Mouse (Mus musculus) liver, postnatal 0 days (tissue): ENCODE results near the gene Pdlim7. TPM values are rescaled to one million over a fixed set of nuclear protein-coding genes. Genes with fewer than 3 reads are reported as not detected.

ENCODE experiments used
- ATAC-seq: fragments of 200-750 bp; cut with Nextera tagmentation; 2 replicates; pipeline ENCODE4 v1.8.0; 2017; ENCODE audit warnings: mild to moderate bottlenecking, moderate library complexity
- DNase-seq: peaks from one replicate; pipeline ENCODE4 v3.0.0-alpha.2; 2016
- H3K27ac ChIP-seq: fragments of 300-500 bp; sonication (generic); 2 replicates; pipeline ENCODE4 v1.5.1; 2014; ENCODE audit warnings: antibody characterized with exemption, moderate library complexity, mild to moderate bottlenecking, low read depth
- H3K27me3 ChIP-seq: fragments of 300-500 bp; sonication (generic); 2 replicates; pipeline ENCODE4 v1.6.1; 2014; ENCODE audit warnings: low read length, control low read depth, mixed read lengths; ENCODE audit not compliant: insufficient read depth
- H3K36me3 ChIP-seq: fragments of 300-500 bp; sonication (generic); replicated peaks from 2 replicates; pipeline ENCODE4 v1.6.1; 2014; ENCODE audit warnings: mild to moderate bottlenecking, control low read depth, low read length, moderate library complexity, mixed read lengths; ENCODE audit not compliant: insufficient read depth
- H3K4me1 ChIP-seq: fragments of 300-500 bp; sonication (generic); 2 replicates; pipeline ENCODE4 v1.6.1; 2014; ENCODE audit warnings: antibody characterized with exemption, mild to moderate bottlenecking, control low read depth; ENCODE audit not compliant: insufficient read depth
- H3K4me2 ChIP-seq: fragments of 300-500 bp; sonication (generic); 2 replicates; pipeline ENCODE4 v1.6.1; 2014; ENCODE audit warnings: low read depth, mild to moderate bottlenecking, low read length, moderate library complexity, mixed read lengths
- H3K4me3 ChIP-seq: fragments of 300-500 bp; sonication (generic); 2 replicates; pipeline ENCODE4 v1.5.1; 2014; ENCODE audit warnings: low read depth, low read length
- H3K9ac ChIP-seq: fragments of 300-500 bp; sonication (generic); replicated peaks from 2 replicates; pipeline ENCODE4 v1.6.1; 2014; ENCODE audit warnings: mild to moderate bottlenecking, moderate library complexity
- H3K9me3 ChIP-seq: fragments of 300-500 bp; sonication (generic); 2 replicates; pipeline ENCODE4 v1.6.1; 2016; ENCODE audit warnings: mild to moderate bottlenecking, control low read depth, low read length, mixed read lengths
- CTCF ChIP-seq: sonication (generic); IDR thresholded peaks from 2 replicates; pipeline ENCODE4 v1.5.1; 2016; ENCODE audit warnings: antibody characterized with exemption, low read depth
- EP300 ChIP-seq: IDR thresholded peaks from 2 replicates; pipeline ENCODE4 v1.6.1; 2016; ENCODE audit warnings: antibody characterized with exemption, low read depth, mild to moderate bottlenecking
- WGBS: fragments of 180-500 bp; shearing (Covaris S2); extraction: QIAGEN DNeasy Blood & Tissue Kit; methylation state at CpG from one replicate; pipeline ENCODE4 v1.1.7; 2014; ENCODE audit not compliant: insufficient replicate concordance; 5-methylcytosine and 5-hydroxymethylcytosine counted together
- polyA plus RNA-seq: library from polyadenylated mRNA; unstranded; fragments of >200 nt; fragmentation: Nextera tagmentation; extraction: Ambion mirVana; gene quantifications from 2 replicates; pipeline ENCODE4 v1.2.1, GENCODE M21; 2015

Pdlim7 gene
- polyA plus RNA-seq, 1 experiment from 2014 or later, result 17.0 TPM

DNA sequence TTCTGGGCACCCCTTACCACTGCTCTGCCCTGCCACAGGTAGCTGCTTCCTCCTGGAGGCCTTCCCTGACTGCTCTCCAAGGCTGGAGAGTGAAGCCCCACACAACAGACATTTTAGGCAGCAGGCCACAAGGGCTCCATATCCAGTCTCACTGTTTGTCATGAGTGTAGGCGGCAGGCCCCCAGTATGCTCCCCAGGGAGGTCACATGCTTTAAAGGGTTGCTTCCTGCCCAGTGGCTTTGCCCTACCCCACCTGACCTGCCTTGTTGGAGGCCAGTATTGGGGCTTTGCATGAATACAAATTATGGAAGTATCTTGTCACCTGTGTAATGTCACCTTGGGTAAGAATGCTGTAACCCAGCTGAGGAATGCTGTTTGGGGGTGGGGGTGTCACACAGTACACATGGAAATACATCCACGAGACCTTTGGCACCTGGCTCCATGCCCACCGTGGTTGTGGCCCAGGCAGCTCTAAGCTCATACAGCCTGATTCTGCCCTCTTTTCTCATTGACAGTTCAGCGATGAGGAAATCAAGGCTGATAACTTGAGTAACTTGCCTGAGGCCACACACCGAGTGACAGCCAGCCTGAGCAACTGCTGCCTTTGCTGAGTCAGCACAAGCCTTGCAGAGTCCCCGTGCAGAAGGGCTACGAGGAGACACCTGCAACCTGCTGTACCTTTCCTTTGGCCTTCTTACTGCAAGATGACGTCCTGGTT is 15.9 kb upstream of the Pdlim7 start, which contains the start of gene Dok3:
Dok3 (minus strand) TSS at position 99 of the 718 bp plus-strand sequence.
- ATAC-seq (peak; percentile 80), DNase-seq (peak; percentile 80)
- Histone ChIP-seq H3K27me3 (no peaks in the 10 kb centered on the region), H3K4me3 (peak within 1 kb of the TSS; percentile 54), H3K4me2 (peak within 1 kb of the TSS; percentile 54), H3K36me3 (peaks cover 32% of the 10 kb centered on the region), H3K27ac (peak within 1 kb of the TSS; percentile 93), H3K9me3 (no peaks in the 10 kb centered on the region), H3K4me1 (peaks cover 26% of the 10 kb centered on the region), H3K9ac (peak within 1 kb of the TSS; percentile 45)
- TF ChIP-seq CTCF (no peak), EP300 (peak; percentile 56; the same call in 1 of the 2 replicates)
- 24% methylated on average over 8 of the region's 8 CpGs for WGBS

DNA sequence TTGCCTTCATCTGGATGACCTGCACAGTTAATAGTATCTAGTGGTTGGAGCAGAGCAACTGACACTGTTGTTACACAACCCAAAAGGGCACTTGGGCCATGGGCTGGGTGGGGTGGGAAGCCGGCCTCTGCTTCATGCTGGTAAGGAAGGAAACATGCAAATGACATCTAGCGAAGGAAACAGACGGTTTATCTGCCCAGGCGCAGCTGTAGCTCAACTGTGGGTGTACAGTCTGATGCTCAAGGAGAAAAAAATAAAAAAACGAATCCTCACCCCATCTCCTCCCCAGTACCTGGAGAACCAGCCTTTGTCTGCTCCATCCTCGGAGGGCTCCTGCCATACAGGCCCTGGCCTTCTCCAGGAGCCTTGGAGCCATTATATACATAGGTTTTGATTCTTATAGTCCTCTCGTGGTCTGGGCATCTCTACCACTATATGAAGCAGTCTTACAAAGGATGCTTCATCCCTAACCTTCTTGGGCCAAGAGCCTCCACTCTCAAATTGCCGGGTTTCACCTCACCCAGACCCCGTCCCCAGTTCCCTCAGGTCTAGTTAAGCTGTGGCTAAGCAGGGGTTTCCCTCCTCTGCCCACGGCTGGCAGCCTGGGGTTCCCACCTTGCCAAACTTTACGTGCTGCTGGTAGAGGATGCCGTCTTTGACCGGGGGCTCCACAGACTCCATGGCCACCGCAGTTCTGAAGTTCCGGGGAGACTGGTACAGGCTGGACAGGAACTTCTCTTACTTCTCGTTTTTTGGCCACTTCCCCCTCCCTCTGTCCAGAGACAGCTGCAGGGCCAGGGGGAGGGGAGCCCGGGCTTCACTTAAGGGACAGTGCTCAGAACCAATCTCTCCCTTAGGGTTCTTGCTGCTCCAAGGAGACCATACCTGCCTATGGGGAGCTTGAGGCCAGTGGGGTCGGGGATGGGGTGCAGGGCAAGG is 14.6 kb upstream of the Pdlim7 start:
- Histone ChIP-seq H3K27ac (peak overlapping the region; percentile 93), H3K9ac (peak overlapping the region; percentile 45), H3K4me1 (peaks cover 26% of the 10 kb centered on the region), H3K36me3 (peaks cover 26% of the 10 kb centered on the region), H3K4me3 (peak overlapping the region; percentile 54), H3K4me2 (peak overlapping the region; percentile 54), H3K27me3 (no peaks in the 10 kb centered on the region), H3K9me3 (no peaks in the 10 kb centered on the region)
- peak; percentile 47 for ATAC-seq
- peak; percentile 54 for DNase-seq
- TF ChIP-seq EP300, result peak; percentile 77
- no peak for TF ChIP-seq CTCF
- 29% methylated on average over 18 of the region's 18 CpGs for WGBS

DNA sequence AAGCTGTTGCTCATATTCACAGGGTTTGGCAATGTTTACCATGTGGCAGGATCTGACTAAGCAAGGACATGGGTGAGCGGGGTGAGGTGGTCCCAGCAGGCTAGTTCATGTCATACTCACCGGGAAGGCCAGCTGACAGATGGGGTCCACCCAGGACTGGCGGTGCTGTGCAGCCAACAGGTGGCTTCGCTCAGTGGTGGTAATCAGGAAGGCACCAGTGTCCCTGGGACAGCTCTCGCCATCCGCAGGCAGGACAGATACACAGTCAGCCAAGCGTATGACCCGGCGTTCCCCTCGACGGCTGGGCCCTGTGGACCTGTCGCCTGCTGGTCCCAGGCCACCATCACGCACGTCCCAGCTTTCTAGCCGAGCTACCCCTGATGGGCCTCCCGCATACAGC is 13.7 kb upstream of the Pdlim7 start:
- no peak for TF ChIP-seq CTCF
- no peak for TF ChIP-seq EP300
- Histone ChIP-seq H3K4me2 (peak overlapping the region; percentile 54), H3K9ac (peak overlapping the region; percentile 45), H3K4me3 (peak overlapping the region; percentile 54), H3K27me3 (no peaks in the 10 kb centered on the region), H3K36me3 (peaks cover 25% of the 10 kb centered on the region), H3K27ac (peak overlapping the region; percentile 93), H3K4me1 (peaks cover 26% of the 10 kb centered on the region), H3K9me3 (no peaks in the 10 kb centered on the region)
- peak; percentile 31 for DNase-seq
- WGBS, result 63% methylated on average over 16 of the region's 16 CpGs
- no peak for ATAC-seq

DNA sequence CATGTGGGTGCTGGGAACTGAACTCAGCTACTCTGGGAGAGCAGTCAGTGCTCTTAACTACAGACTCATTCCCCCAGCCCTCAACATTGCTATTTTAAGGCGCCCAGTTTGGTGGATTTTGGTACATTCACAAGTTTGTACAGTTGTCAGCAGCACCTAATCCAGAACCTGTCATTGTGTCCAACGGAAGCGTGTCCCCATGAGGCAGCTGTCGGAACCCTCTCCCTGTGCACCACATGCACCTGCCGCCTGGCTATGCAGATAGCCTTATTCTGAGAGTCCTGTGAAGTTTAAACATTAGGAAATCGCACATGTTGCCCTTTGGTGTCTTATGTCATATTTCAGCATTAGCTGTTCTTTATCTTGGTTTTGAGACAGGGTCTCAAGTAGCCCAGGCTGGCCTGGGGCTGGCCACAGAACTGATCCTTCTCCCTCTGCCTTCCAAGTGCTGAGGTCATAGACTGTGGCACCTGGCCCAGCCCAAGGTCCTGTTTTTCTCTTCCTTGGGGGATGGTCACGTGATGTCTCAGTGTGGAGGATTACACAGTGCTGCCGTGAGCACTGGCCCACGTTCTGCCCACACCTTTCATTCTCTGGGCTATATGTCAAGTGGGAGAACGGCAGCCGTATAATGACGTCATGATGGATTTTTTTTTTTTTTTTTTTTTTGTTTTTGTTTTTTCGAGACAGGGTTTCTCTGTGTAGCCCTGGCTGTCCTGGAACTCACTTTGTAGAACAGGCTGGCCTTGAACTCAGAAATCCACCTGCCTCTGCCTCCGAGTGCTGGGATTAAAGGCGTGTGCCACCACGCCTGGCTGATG is 12.5 kb upstream of the Pdlim7 start:
- no peak for DNase-seq
- Histone ChIP-seq H3K27me3 (no peaks in the 10 kb centered on the region), H3K27ac (no peak overlapping the region), H3K9me3 (no peaks in the 10 kb centered on the region), H3K9ac (0 out of 2 replicates have a peak overlapping the region, but pooled peaks have one; percentile 5), H3K36me3 (peaks cover 15% of the 10 kb centered on the region; the same call in 1 of the 2 replicates), H3K4me2 (peak overlapping the region; percentile 54), H3K4me1 (peaks cover 26% of the 10 kb centered on the region), H3K4me3 (no peak overlapping the region)
- WGBS, result 64% methylated on average over 15 of the region's 16 CpGs
- TF ChIP-seq CTCF, result no peak
- no peak for TF ChIP-seq EP300
- ATAC-seq, result no peak

DNA sequence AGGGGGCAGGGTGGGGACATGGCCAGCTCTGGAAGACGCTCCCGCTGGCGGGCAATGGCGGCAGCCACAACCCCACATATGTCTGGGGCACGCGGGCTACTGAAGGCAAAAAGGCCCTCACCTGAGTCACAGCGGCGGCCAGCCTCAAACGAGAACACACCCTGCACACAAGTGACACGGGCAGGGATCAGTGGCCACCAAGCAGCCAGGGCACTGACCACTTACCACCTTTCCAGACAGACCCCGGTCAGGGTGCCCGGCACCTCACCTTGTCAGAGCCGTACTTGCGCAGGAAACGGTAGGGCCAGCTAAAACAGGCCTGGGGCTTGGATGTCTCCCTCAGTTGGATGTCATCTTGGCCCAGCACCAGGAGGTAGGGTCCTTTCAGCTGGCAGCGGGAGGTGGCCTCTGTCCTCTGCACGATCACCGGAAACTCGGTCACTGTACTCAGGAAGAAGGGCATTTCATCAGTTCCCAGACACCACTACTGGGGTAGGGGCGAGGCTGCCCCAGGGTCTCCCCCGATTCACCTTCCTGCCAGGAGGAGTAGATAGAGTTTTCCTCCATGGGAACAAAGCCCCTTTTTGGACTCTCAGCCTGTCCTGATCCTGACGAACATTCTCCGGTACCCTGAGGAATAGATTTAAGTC is 10.6 kb upstream of the Pdlim7 start:
- no peak for TF ChIP-seq CTCF
- TF ChIP-seq EP300, result no peak
- H3K27me3 ChIP-seq, result no peaks in the 10 kb centered on the region
- no peak for ATAC-seq
- H3K4me1 ChIP-seq, result peaks cover 9% of the 10 kb centered on the region
- WGBS, result 87% methylated on average over 23 of the region's 23 CpGs
- no peak for DNase-seq
- no peak overlapping the region for H3K4me2 ChIP-seq
- no peak overlapping the region for H3K9ac ChIP-seq
- no peaks in the 10 kb centered on the region for H3K9me3 ChIP-seq
- no peak overlapping the region for H3K4me3 ChIP-seq
- 0 out of 2 replicates have a peak overlapping the region, but pooled peaks have one; percentile 57 for H3K27ac ChIP-seq
- peaks cover 7% of the 10 kb centered on the region; the same call in 1 of the 2 replicates for H3K36me3 ChIP-seq
